Mouse (Mus musculus): ENCODE data around the gene Tmem199. TPM values are rescaled to one million over a fixed set of nuclear protein-coding genes. Genes with fewer than 3 reads are reported as not detected.

The Tmem199 gene
- polyA plus RNA-seq, 1 experiment, result 20.5 TPM

DNA sequence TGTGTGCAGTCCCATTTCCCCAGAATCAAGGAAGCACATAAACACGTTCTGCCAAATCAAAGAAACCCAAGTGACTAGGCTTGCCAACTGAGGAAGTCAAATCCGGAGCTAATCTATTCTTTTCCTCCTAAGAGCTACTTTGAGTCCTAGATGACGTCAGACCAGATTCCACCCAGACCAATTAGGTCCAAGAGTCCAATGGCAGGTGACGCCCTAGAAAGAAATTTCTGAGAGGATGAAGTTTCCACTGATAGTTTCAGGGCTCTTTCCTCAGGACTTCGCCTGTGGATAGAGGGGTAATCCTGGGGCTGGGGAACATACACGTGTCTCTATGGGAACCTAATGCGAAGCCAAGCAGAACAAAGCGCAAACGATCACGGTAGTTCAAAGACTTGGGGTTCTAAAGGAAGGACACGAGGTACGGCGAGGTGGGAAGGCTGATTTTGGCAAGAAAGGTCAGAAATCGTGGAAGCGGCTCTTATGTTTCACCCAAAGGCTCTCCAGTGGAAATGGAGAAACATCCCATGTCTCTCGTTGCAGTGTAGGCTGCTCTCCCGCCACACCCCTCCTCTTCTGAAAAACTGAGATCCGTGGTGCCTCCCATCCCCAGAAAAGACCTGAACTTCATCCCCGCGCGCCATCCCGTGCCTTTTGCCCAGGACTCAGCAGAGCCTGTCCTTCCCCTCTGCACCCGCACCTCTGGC is 23.6 kb upstream of the Tmem199 start:
- TF ChIP-seq GATA1 (IDR thresholded peaks at IDR 0.05; ENCODE audit: low read length), result no peak

DNA sequence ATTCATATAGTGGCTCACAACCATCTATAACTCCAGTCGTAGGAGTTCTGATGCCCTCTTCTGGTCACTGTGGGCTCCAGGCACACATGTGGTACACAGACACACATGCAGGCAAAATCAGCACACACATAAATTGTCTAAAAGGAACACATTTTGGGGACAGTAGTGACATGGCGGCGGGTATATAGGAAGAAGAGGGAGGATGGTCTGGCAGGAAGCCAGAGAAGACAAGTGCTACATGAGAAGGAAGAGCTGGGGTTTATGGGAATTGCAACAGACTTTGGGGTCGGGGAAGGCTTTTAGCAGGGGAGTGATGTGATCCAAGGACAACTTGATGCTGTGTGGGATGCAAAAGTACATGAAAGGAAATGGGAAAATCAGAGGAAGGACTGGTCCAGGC is 22.5 kb upstream of the Tmem199 start:
- no peak for TF ChIP-seq GATA1 (IDR thresholded peaks at IDR 0.05; ENCODE audit: low read length)

- no peak for TF ChIP-seq GATA1 (IDR thresholded peaks at IDR 0.05; ENCODE audit: low read length)
These were observed 19.1 kb upstream of the Tmem199 start for GRCm38 (mm10) chr11:78531046-78531445.

- no peak for TF ChIP-seq GATA1 (IDR thresholded peaks at IDR 0.05; ENCODE audit: low read length)
These were observed 18.0 kb upstream of the Tmem199 start for GRCm38 (mm10) chr11:78530001-78530400.

- no peak for TF ChIP-seq GATA1 (IDR thresholded peaks at IDR 0.05; ENCODE audit: low read length)
These were observed 16.7 kb upstream of the Tmem199 start for GRCm38 (mm10) chr11:78528714-78529113.

GRCm38 (mm10) chr11:78524838-78525237 is 12.9 kb upstream of the Tmem199 start:
- no peak for TF ChIP-seq GATA1 (IDR thresholded peaks at IDR 0.05; ENCODE audit: low read length)

DNA sequence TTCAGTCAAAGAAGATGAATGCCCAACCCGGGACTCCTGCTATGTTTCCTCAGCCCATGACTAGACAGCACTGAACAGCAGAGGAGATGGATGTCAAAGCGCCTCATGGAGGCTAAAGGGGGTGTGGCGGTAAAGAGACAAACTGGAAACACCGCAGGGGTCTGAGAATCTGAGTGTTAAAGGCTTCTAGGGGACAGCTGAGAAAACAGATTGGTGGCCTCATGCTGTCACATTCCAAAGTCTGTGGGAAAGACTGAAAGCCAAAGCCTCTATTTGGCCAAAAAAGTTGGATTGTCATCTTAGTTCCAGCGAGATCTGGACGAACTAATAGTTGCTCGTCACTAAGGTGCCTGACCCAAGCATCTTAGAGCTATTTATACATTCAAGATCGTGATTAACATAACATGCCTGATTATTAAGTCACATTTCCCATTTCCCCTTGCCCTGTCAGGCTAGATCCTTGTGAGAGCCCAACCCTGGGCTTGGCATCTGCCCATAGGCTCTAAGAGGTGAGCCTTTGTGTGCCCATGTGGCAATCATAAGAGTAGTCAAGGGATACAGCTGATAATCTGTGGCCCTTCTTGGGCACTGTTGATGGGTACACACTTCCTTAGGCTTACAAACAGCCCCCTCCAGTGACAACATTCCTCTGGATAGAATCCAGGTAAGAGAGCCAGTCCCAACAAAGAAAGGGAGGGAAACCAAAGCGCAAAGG is 11.4 kb upstream of the Tmem199 start:
- no peak for TF ChIP-seq GATA1 (IDR thresholded peaks at IDR 0.05; ENCODE audit: low read length)

DNA sequence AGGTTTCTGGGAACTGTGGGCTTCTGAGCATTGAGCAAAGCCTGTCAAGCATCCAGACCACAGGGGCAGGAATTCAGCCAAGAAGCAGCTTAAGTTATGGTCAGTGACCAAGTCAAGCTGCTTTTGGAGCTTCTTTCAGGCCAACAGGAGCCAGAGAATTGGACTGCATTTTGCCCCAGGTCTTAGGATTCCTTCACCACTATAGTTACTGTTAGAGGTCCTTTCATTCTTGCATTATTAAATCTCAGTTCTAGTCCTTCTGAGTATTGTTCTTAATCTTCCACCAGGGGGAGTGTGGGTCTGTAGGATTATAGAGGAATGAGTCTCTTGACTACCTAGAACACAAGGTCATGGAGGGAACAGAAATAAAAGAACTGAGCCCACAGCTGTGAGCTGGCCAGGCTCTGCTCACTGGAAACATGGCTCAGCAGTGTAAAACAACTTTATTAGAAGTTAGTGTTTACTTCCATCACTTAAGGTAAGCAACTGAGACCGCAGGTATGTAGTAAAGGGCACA is 10.6 kb upstream of the Tmem199 start:
- TF ChIP-seq GATA1 (IDR thresholded peaks at IDR 0.05; ENCODE audit: low read length), result no peak

DNA sequence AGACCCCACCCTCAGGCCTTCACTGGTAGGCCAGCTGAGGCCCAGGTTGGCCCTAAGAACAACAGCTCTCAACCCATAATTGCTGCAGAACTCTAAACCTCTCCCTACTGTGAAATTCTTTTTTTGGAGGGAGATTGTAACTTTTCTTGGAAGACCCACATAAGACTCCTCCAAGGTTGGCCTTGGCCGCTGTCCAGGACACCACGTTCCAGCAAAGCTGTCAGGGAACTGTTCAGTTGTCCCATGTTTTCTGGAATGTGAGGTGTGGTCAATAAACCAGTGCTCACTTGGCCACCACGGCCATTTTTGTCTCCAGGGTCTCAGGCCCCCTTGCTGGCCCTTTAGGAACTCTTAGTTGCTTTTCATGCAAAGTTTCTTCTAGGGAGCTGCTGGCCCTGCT is 9.9 kb upstream of the Tmem199 start:
- TF ChIP-seq GATA1 (IDR thresholded peaks at IDR 0.05; ENCODE audit: low read length), result no peak

DNA sequence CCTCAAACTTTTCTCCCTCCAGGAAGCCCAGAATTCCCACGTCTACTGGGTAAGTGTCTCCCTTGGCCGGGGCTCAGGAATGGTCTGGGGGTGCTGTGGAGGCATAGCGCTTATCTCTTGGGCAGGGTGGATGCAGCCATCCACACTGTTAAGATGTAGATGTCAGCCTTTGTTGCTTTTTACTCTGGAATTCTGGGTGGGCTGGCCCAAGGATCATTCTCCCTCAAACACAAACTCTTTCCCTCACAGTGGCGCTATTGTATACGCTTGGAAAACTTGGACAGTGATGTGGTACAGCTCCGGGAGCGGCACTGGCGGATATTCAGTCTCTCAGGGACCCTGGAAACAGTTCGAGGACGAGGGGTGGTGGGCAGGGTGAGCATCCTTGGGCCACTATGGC is 7.0 kb upstream of the Tmem199 start:
- no peak for TF ChIP-seq GATA1 (IDR thresholded peaks at IDR 0.05; ENCODE audit: low read length)

- no peak for TF ChIP-seq GATA1 (IDR thresholded peaks at IDR 0.05; ENCODE audit: low read length)
These were observed 3.8 kb upstream of the Tmem199 start for GRCm38 (mm10) chr11:78515549-78516325.

DNA sequence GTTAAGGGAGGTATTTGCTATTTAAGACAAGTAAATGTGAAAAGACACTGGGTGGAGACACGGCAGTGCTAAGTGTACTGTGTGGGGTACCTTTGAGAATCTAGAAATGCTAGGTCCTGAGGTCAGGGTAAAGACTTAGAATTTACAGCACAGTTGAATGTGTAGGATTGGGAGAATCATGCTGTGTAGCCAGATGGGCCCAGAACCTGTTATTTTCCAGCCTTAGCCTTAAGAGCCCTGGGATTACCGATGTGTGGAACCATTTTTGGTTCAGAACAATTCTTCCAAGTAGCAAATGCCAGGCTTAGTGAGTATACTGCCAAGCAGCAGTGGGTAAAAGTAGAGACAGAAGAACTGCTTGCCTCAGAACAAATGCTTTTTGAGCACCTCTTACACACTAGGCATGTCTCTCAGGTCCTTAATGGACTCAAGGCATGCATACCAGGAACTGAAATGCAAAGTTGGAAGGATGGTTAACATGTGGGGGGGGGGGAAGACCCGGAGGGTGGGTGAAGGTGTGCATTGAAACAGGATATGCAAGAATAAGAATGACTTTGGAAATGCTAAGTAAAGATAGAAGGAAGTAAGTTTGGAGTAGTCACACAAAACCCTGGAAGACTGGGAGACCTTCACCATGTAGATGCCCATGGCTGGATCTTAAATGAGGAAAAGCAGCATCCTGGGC is 1.3 kb upstream of the Tmem199 start:
- TF ChIP-seq GATA1 (IDR thresholded peaks at IDR 0.05; ENCODE audit: low read length), result no peak

DNA sequence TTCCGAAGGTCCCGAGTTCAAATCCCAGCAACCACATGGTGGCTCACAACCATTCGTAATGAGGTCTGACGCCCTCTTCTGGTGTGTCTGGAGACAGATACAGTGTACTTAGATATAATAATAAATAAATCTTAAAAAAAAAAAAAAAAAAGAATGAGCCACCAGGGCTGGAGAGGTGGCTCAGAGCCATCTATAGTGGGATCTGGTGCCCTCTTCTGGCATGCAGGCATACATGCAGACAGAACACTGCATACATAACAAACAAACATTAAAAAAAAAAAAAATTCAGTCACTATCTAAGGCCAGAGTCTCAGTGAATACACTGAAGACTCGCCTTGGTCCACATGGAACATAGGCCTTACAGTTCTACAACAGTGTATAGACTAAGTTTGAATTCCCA is 2.8 kb downstream of the Tmem199 start:
- no peak for TF ChIP-seq GATA1 (IDR thresholded peaks at IDR 0.05; ENCODE audit: low read length)

DNA sequence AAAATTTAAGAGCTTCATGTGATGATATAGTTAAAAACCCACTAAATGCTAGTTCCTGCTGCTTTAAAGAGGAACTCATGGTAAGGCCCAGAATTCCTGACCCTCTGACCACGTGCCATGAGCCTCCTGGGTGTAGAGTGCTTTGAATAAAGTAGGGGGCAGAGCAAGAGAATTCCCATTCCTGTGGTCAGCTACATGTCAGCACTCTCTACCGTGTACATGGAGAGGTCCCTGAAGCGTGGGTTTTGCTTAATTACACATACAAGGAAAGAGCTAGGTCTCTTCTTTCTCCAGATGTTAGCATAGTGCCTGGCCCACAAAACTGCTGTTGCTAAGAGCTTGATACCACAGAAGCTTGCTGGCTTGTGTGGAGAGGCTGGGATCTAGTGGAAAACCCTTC is 6.5 kb downstream of the Tmem199 start:
- TF ChIP-seq GATA1 (IDR thresholded peaks at IDR 0.05; ENCODE audit: low read length), result no peak

DNA sequence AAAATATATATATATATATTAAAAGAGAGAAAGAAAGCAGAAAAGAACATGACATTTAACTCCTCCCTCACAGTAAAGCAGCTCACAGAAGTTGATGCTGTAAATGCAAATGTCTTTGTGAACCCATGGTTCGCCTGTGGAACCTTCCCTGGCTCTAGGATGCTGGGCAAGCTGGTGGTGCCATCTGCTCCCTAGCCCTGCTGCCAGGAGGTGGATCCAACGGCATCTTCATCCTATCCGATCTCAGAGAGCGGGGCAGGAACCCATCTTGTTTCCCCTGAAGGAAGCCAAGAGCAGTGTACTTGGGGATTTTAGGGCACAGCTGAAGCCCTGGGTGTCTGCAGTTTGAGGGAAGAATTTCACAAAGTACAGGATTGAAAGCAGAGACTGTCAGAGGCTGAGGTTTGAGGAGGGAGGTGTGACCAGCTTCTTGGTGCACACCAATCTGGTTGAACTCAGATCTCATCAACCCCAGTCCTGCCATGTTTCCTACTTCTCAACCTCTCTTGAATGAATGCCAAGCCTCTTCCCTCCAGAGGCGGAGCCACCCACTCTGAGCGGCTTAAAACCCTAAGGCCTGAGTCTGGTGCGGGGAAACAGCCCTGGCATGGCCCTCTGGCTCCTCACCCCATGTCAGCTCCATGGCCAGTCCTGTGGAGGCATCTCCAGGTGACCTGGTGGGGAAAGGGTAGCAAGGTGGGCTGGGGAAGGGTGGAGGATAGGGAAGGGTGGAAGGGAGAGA is 8.9 kb downstream of the Tmem199 start, which contains the start of gene Sebox:
Sebox (plus strand) TSS at position 539 of the 742 bp plus-strand sequence.
- TF ChIP-seq GATA1 (IDR thresholded peaks at IDR 0.05; ENCODE audit: low read length), result no peak
